Mouse (Mus musculus) gastrocnemius, postnatal 25 days (tissue): Measurements from ENCODE around the gene Olfr1463. TPM values are rescaled to one million over a fixed set of nuclear protein-coding genes. Genes with fewer than 3 reads are reported as not detected.

ENCODE experiments used
- DNase-seq: peaks from one replicate; pipeline ENCODE4 v3.0.0; 2022
- long read RNA-seq, 2 experiments: library from polyadenylated mRNA; stranded (forward); transcript quantifications; one replicate each; pipeline ENCODE4 v2.0.0; 2021
- total RNA-seq, 2 experiments: library from RNA; stranded (reverse); gene quantifications; 1 replicate in 1 of 2; 2 replicates in 1 of 2; pipeline ENCODE4 v1.2.3; 2021

Gene Olfr1463
- total RNA-seq = not detected
- long read RNA-seq, experiment 1 = 0 reads
- long read RNA-seq, experiment 2 = 0 reads

- no peak for DNase-seq
Observed at GRCm38 (mm10) chr19:13231028-13231427, at the start of gene Olfr1463. Gene Olfr1463, plus strand, starts transcription at chr19:13231328.

- no peak for DNase-seq
Observed at GRCm38 (mm10) chr19:13185434-13185833, 45.7 kb upstream of the Olfr1463 start, which contains the start of gene Olfr1462. Gene Olfr1462, plus strand, starts transcription at chr19:13185734.

- DNase-seq = no peak
Observed at GRCm38 (mm10) chr19:13221666-13222065, 9.5 kb upstream of the Olfr1463 start.

Other genes with a start within 250 kb of the Olfr1463 start
- gene Olfr1451, start 236.3 kb upstream of the Olfr1463 start, total RNA-seq = not detected
- gene Olfr1453, start 203.0 kb upstream of the Olfr1463 start, total RNA-seq = not detected
- not detected for gene Olfr1454, start 170.7 kb upstream of the Olfr1463 start, total RNA-seq
- gene Olfr1457, start 133.4 kb upstream of the Olfr1463 start, total RNA-seq = not detected
- gene Olfr1458, start 124.6 kb upstream of the Olfr1463 start, total RNA-seq = not detected
- not detected for gene Olfr1459, start 81.8 kb upstream of the Olfr1463 start, total RNA-seq
- gene Olfr1461, start 68.3 kb upstream of the Olfr1463 start, total RNA-seq = not detected
- not detected for gene Olfr1462, start 45.6 kb upstream of the Olfr1463 start, total RNA-seq
- not detected for gene Olfr1465, start 84.2 kb downstream of the Olfr1463 start, total RNA-seq
- not detected for gene Olfr1466, start 107.5 kb downstream of the Olfr1463 start, total RNA-seq
- gene Olfr1467, start 130.9 kb downstream of the Olfr1463 start, total RNA-seq = not detected
- not detected for gene Olfr1469, start 176.5 kb downstream of the Olfr1463 start, total RNA-seq
- gene Olfr1471, start 212.1 kb downstream of the Olfr1463 start, total RNA-seq = not detected
- not detected for gene Olfr1472, start 224.8 kb downstream of the Olfr1463 start, total RNA-seq
- gene Olfr1474, start 238.2 kb downstream of the Olfr1463 start, total RNA-seq = not detected
- not detected for gene Olfr1475, start 248.9 kb downstream of the Olfr1463 start, total RNA-seq